Mouse (Mus musculus): ENCODE measurements at regions not wholly inside any gene's neighbourhood (a gene's known extent, or its start where the extent isn't known, plus 50 kb on each side); places are given as distances from the start of the nearest gene placed in this dataset.
"Not testable (repeated sequence)": the region's sequence is repeated elsewhere in the genome, so short reads cannot be mapped to it uniquely, and the experiment has no call there.

GRCm38 (mm10) chr7:36224416-36224815, 421.6 kb upstream of the Zfp507 start:
- no peak for TF ChIP-seq CTCF (IDR thresholded peaks at IDR 0.05)
- ChIA-PET POLR2A (no interaction called here), CTCF (no interaction called here)
- DNase-seq (ENCODE audit: low read depth, low spot score) (no peak), ATAC-seq (no peak)
- in situ Hi-C loops (cut with MboI; ENCODE audit: low pct_unique_long_range_greater_than_20kb) = no loop called here
- H3K27me3 ChIP-seq = peaks cover 22% of the 10 kb centered on the region

- TF ChIP-seq CTCF (IDR thresholded peaks at IDR 0.05) = peak; percentile 42
- peaks cover 19% of the 10 kb centered on the region for H3K27me3 ChIP-seq
- ChIA-PET CTCF (interaction anchor here (1.1 to 2.4 kb wide), 2 partner anchors 12 to 316 kb away, joined by 3 to 6 read pairs; no protein-coding TSS in a partner anchor), POLR2A (no interaction called here)
- in situ Hi-C loops (cut with MboI; ENCODE audit: low pct_unique_long_range_greater_than_20kb) = no loop called here
- DNase-seq (ENCODE audit: low read depth, low spot score) (no peak), ATAC-seq (no peak)
Measured at GRCm38 (mm10) chr7:36218386-36218785, 415.6 kb upstream of the Zfp507 start.

GRCm38 (mm10) chr7:36210034-36210433, 407.2 kb upstream of the Zfp507 start:
- no peak for TF ChIP-seq CTCF (IDR thresholded peaks at IDR 0.05)
- in situ Hi-C loops (cut with MboI; ENCODE audit: low pct_unique_long_range_greater_than_20kb) = no loop called here

GRCm38 (mm10) chr7:36207525-36208260, 404.9 kb upstream of the Zfp507 start:
- ChIA-PET POLR2A (no interaction called here), CTCF (no interaction called here)
- in situ Hi-C loops (cut with MboI; ENCODE audit: low pct_unique_long_range_greater_than_20kb) = no loop called here
- no peak for TF ChIP-seq CTCF (IDR thresholded peaks at IDR 0.05)
- no peak for ATAC-seq
- no peak for DNase-seq (ENCODE audit: low read depth, low spot score)
- H3K27me3 ChIP-seq = peaks cover 4% of the 10 kb centered on the region

More at GRCm38 (mm10) chr7:36210034-36210433, 407.2 kb upstream of the Zfp507 start:
- H3K27me3 ChIP-seq = peaks cover 8% of the 10 kb centered on the region
- DNase-seq (ENCODE audit: low read depth, low spot score) (no peak), ATAC-seq (no peak)
- ChIA-PET POLR2A (no interaction called here), CTCF (no interaction called here)

GRCm38 (mm10) chr7:36198091-36198700, 395.4 kb upstream of the Zfp507 start:
- ChIA-PET CTCF (interaction anchor here (1.0 kb wide), 1 partner anchor 19 kb away, joined by 3 read pairs; no protein-coding TSS in a partner anchor), POLR2A (interaction anchor here (0.7 kb wide), 1 partner anchor 93 kb away, joined by 4 read pairs; no protein-coding TSS in a partner anchor)
- in situ Hi-C loops (cut with MboI; ENCODE audit: low pct_unique_long_range_greater_than_20kb) = no loop called here
- ATAC-seq (no peak), DNase-seq (ENCODE audit: low read depth, low spot score) (no peak)
- peaks cover 17% of the 10 kb centered on the region for H3K27me3 ChIP-seq
- TF ChIP-seq CTCF (IDR thresholded peaks at IDR 0.05) = no peak

- in situ Hi-C loops (cut with MboI; ENCODE audit: low pct_unique_long_range_greater_than_20kb) = no loop called here
- ChIA-PET POLR2A (no interaction called here), CTCF (no interaction called here)
- DNase-seq (ENCODE audit: low read depth, low spot score) = no peak
- TF ChIP-seq CTCF (IDR thresholded peaks at IDR 0.05) = no peak
- peaks cover 24% of the 10 kb centered on the region for H3K27me3 ChIP-seq
- ATAC-seq = no peak
Measured at GRCm38 (mm10) chr7:36196154-36196720, 393.4 kb upstream of the Zfp507 start.

- DNase-seq (ENCODE audit: low read depth, low spot score) (no peak), ATAC-seq (no peak)
- CTCF ChIA-PET = no interaction called here
- no peak for TF ChIP-seq CTCF (IDR thresholded peaks at IDR 0.05)
- in situ Hi-C loops (cut with MboI; ENCODE audit: low pct_unique_long_range_greater_than_20kb) = no loop called here
- peaks cover 15% of the 10 kb centered on the region for H3K27me3 ChIP-seq
- POLR2A ChIA-PET = no interaction called here
Measured at GRCm38 (mm10) chr7:36192645-36193044, 389.8 kb upstream of the Zfp507 start.

- no peak for DNase-seq (ENCODE audit: low read depth, low spot score)
- no peak for TF ChIP-seq CTCF (IDR thresholded peaks at IDR 0.05)
- ATAC-seq = no peak
- in situ Hi-C loops (cut with MboI; ENCODE audit: low pct_unique_long_range_greater_than_20kb) = no loop called here
- peaks cover 13% of the 10 kb centered on the region for H3K27me3 ChIP-seq
- CTCF ChIA-PET = interaction anchor here (1.2 to 1.3 kb wide), 2 partner anchors 22 to 106 kb away, joined by 3 read pairs; no protein-coding TSS in a partner anchor
- POLR2A ChIA-PET = no interaction called here
Measured at GRCm38 (mm10) chr7:36177947-36178346, 375.1 kb upstream of the Zfp507 start.

- no peak for TF ChIP-seq CTCF (IDR thresholded peaks at IDR 0.05)
- CTCF ChIA-PET = no interaction called here
- ATAC-seq = no peak
- POLR2A ChIA-PET = no interaction called here
- peaks cover 8% of the 10 kb centered on the region for H3K27me3 ChIP-seq
- DNase-seq (ENCODE audit: low read depth, low spot score) = no peak
- in situ Hi-C loops (cut with MboI; ENCODE audit: low pct_unique_long_range_greater_than_20kb) = no loop called here
Measured at GRCm38 (mm10) chr7:36175296-36175695, 372.5 kb upstream of the Zfp507 start.

- in situ Hi-C loops (cut with MboI; ENCODE audit: low pct_unique_long_range_greater_than_20kb); CTCF ChIA-PET; H3K27me3 ChIP-seq; ATAC-seq; POLR2A ChIA-PET; DNase-seq (ENCODE audit: low read depth, low spot score): not testable (repeated sequence)
Measured at GRCm38 (mm10) chr7:36172511-36172910, 369.7 kb upstream of the Zfp507 start.

GRCm38 (mm10) chr7:36157270-36157945, 354.6 kb upstream of the Zfp507 start:
- in situ Hi-C loops (cut with MboI; ENCODE audit: low pct_unique_long_range_greater_than_20kb) = no loop called here
- ChIA-PET POLR2A (no interaction called here), CTCF (no interaction called here)
- TF ChIP-seq CTCF (IDR thresholded peaks at IDR 0.05) = no peak
- ATAC-seq (no peak), DNase-seq (ENCODE audit: low read depth, low spot score) (no peak)
- H3K27me3 ChIP-seq = no peaks in the 10 kb centered on the region

Data from Patski (cell line).